Mouse (Mus musculus) kidney, postnatal 0 days (tissue): ENCODE data around the gene Hist2h2aa2. TPM values are rescaled to one million over a fixed set of nuclear protein-coding genes. Genes with fewer than 3 reads are reported as not detected.

ENCODE experiments used
- ATAC-seq: fragments of 200-750 bp; cut with Nextera tagmentation; replicated peaks from 2 replicates; pipeline ENCODE4 v1.8.0; 2017; ENCODE audit warnings: low read depth, moderate number of reproducible peaks, moderate TSS enrichment, moderate library complexity; ENCODE audit not compliant: low FRiP score
- DNase-seq: peaks from one replicate; pipeline ENCODE4 v3.0.0-alpha.2; 2016; ENCODE audit warnings: low spot score
- H3K27ac ChIP-seq: fragments of 300-500 bp; sonication (generic); 2 replicates; pipeline ENCODE4 v1.5.1; 2014; ENCODE audit warnings: mild to moderate bottlenecking
- H3K27me3 ChIP-seq: fragments of 300-500 bp; sonication (generic); 2 replicates; pipeline ENCODE4 v1.6.1; 2014; ENCODE audit warnings: low read length, mixed read lengths; ENCODE audit not compliant: insufficient read depth
- H3K36me3 ChIP-seq: fragments of 300-500 bp; sonication (generic); 2 replicates; pipeline ENCODE4 v1.6.1; 2014; ENCODE audit warnings: low read length, mixed read lengths; ENCODE audit not compliant: insufficient read depth
- H3K4me1 ChIP-seq: fragments of 300-500 bp; sonication (generic); replicated peaks from 2 replicates; pipeline ENCODE4 v1.6.1; 2014; ENCODE audit warnings: antibody characterized with exemption, low read length, mixed read lengths; ENCODE audit not compliant: insufficient read depth
- H3K4me2 ChIP-seq: fragments of 300-500 bp; sonication (generic); 2 replicates; pipeline ENCODE4 v1.6.1; 2014; ENCODE audit warnings: mild to moderate bottlenecking, low read length, moderate library complexity, mixed read lengths
- H3K4me3 ChIP-seq: fragments of 300-500 bp; sonication (generic); replicated peaks from 2 replicates; pipeline ENCODE4 v1.5.1; 2014; ENCODE audit warnings: low read depth, low read length
- H3K9ac ChIP-seq: fragments of 300-500 bp; sonication (generic); 2 replicates; pipeline ENCODE4 v1.6.1; 2014; ENCODE audit warnings: low read depth, low read length
- H3K9me3 ChIP-seq: fragments of 300-500 bp; sonication (generic); replicated peaks from 2 replicates; pipeline ENCODE4 v1.6.1; 2016; ENCODE audit warnings: low read length, inconsistent platforms, mixed read lengths
- CTCF ChIP-seq: IDR thresholded peaks from 2 replicates; pipeline ENCODE4 v1.5.1; 2016; ENCODE audit warnings: antibody characterized with exemption, low read depth, mild to moderate bottlenecking, moderate library complexity
- WGBS: fragments of 180-500 bp; shearing (Covaris S2); extraction: QIAGEN DNeasy Blood & Tissue Kit; methylation state at CpG from one replicate; pipeline ENCODE4 v1.1.7; 2014; 5-methylcytosine and 5-hydroxymethylcytosine counted together
- polyA plus RNA-seq: library from polyadenylated mRNA; unstranded; fragments of >200 nt; fragmentation: Nextera tagmentation; extraction: Ambion mirVana; gene quantifications from 2 replicates; pipeline ENCODE4 v1.2.1, GENCODE M21; 2015

Gene Hist2h2aa2
- polyA plus RNA-seq, 1 experiment from 2014 or later, result 107 TPM

- no peak for TF ChIP-seq CTCF
- Histone ChIP-seq H3K4me1 (peaks cover 11% of the 10 kb centered on the region), H3K4me2 (peak overlapping the region; percentile 60; the same call in 1 of the 2 replicates), H3K36me3 (no peaks in the 10 kb centered on the region), H3K9me3 (no peaks in the 10 kb centered on the region), H3K9ac (no peak overlapping the region), H3K27ac (peak overlapping the region; percentile 93), H3K4me3 (peak overlapping the region; percentile 37), H3K27me3 (no peaks in the 10 kb centered on the region)
- WGBS, result 76% methylated on average over 4 of the region's 4 CpGs
- ATAC-seq (no peak), DNase-seq (no peak)
Measured at GRCm38 (mm10) chr3:96267541-96267940, 27.5 kb upstream of the Hist2h2aa2 start.

GRCm38 (mm10) chr3:96266132-96266710 is 26.1 kb upstream of the Hist2h2aa2 start:
- ATAC-seq (no peak), DNase-seq (no peak)
- Histone ChIP-seq H3K27me3 (no peaks in the 10 kb centered on the region), H3K4me1 (peaks cover 14% of the 10 kb centered on the region), H3K36me3 (no peaks in the 10 kb centered on the region), H3K9ac (no peak overlapping the region), H3K9me3 (no peaks in the 10 kb centered on the region), H3K27ac (no peak overlapping the region), H3K4me2 (no peak overlapping the region), H3K4me3 (no peak overlapping the region)
- no peak for TF ChIP-seq CTCF
- 82% methylated on average over 8 of the region's 8 CpGs for WGBS

- WGBS, result 69% methylated on average over 7 of the region's 7 CpGs
- H3K9me3 ChIP-seq, result no peaks in the 10 kb centered on the region
- peaks cover 14% of the 10 kb centered on the region for H3K4me1 ChIP-seq
- peak overlapping the region; percentile 96 for H3K27ac ChIP-seq
- H3K4me3 ChIP-seq, result peak overlapping the region; percentile 60; the same call in 1 of the 2 replicates
- ATAC-seq (no peak), DNase-seq (no peak)
- peak overlapping the region; percentile 78; the same call in 1 of the 2 replicates for H3K9ac ChIP-seq
- peak overlapping the region; percentile 82 for H3K4me2 ChIP-seq
- TF ChIP-seq CTCF, result no peak
- no peaks in the 10 kb centered on the region for H3K27me3 ChIP-seq
- no peaks in the 10 kb centered on the region for H3K36me3 ChIP-seq
Measured at GRCm38 (mm10) chr3:96264404-96264949, 24.4 kb upstream of the Hist2h2aa2 start.

GRCm38 (mm10) chr3:96263558-96264403 is 23.7 kb upstream of the Hist2h2aa2 start:
- Histone ChIP-seq H3K9me3 (no peaks in the 10 kb centered on the region), H3K4me2 (peak overlapping the region; percentile 82), H3K9ac (peak overlapping the region; percentile 78), H3K27me3 (no peaks in the 10 kb centered on the region), H3K4me1 (peaks cover 14% of the 10 kb centered on the region), H3K36me3 (no peaks in the 10 kb centered on the region), H3K4me3 (peak overlapping the region; percentile 60), H3K27ac (peak overlapping the region; percentile 96)
- ATAC-seq (peak; percentile 31; the same call in 1 of the 2 replicates), DNase-seq (peak; percentile 83)
- TF ChIP-seq CTCF, result no peak
- 4% methylated on average over 27 of the region's 27 CpGs for WGBS

GRCm38 (mm10) chr3:96262979-96263550 is 23.0 kb upstream of the Hist2h2aa2 start, which contains the start of gene Hist2h4:
Gene Hist2h4 (minus strand): TSS chr3:96263311.
- peak within 1 kb of the TSS; percentile 60 for H3K4me3 ChIP-seq
- ATAC-seq (peak; percentile 89), DNase-seq (peak; percentile 99)
- peaks cover 13% of the 10 kb centered on the region for H3K4me1 ChIP-seq
- TF ChIP-seq CTCF, result peak; percentile 80
- no peaks in the 10 kb centered on the region for H3K27me3 ChIP-seq
- H3K27ac ChIP-seq, result peak within 1 kb of the TSS; percentile 96
- H3K36me3 ChIP-seq, result no peaks in the 10 kb centered on the region
- H3K9ac ChIP-seq, result peak within 1 kb of the TSS; percentile 78
- under 1% methylated on average over 40 of the region's 40 CpGs for WGBS
- H3K9me3 ChIP-seq, result no peaks in the 10 kb centered on the region
- peak within 1 kb of the TSS; percentile 82 for H3K4me2 ChIP-seq

- H3K4me1 ChIP-seq, result peaks cover 11% of the 10 kb centered on the region; the same call in 1 of the 2 replicates
- DNase-seq (peak; percentile 91), ATAC-seq (peak; percentile 70)
- peak overlapping the region; percentile 60 for H3K4me3 ChIP-seq
- under 1% methylated on average over 19 of the region's 19 CpGs for WGBS
- H3K27ac ChIP-seq, result peak overlapping the region; percentile 96
- H3K27me3 ChIP-seq, result no peaks in the 10 kb centered on the region
- TF ChIP-seq CTCF, result no peak
- no peaks in the 10 kb centered on the region for H3K36me3 ChIP-seq
- H3K4me2 ChIP-seq, result peak overlapping the region; percentile 82
- no peaks in the 10 kb centered on the region for H3K9me3 ChIP-seq
- H3K9ac ChIP-seq, result peak overlapping the region; percentile 78
Measured at GRCm38 (mm10) chr3:96262216-96262875, 22.3 kb upstream of the Hist2h2aa2 start.
